Mouse (Mus musculus) heart, postnatal 0 days (tissue): ENCODE results near the gene Patl1.

ENCODE experiments used
- CTCF ChIP-seq: IDR thresholded peaks from 2 replicates; pipeline ENCODE4 v1.5.1; 2016; ENCODE audit warnings: antibody characterized with exemption, control low read depth, low read depth
- EP300 ChIP-seq: IDR thresholded peaks from 2 replicates; pipeline ENCODE4 v1.6.1; 2016; ENCODE audit warnings: antibody characterized with exemption, low read depth

DNA sequence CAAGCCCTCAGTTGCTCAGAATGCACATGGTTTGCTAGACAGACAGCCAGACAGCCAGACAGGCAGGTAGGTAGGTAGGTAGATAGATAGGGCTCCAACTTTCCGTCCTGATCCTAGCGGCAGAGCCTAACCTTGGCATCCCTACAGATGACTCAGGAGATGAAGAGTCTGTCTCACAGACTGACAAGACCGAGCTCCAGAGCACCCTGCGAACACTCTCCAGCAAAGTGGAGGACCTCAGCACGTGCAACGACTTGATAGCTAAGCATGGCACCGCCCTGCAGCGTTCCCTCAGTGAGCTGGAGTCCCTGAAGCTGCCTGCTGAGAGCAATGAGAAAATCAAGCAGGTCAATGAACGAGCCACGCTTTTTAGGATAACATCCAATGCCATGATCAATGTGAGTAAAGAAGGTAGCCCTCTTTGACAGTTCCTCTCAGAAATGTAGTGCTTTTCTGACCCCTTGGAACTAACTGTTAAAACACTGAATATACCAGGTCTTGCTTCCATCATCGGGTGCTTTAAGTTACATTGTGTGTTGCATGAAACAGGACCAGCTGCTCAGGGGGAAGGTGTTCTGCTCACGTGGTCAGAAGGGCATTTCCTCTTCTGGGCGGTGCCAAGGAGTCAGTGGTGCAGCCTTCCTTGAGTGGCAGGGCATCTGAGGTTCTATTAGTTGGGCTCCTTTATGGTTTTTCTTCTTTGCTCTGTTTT is 61.5 kb downstream of the Patl1 start:
- TF ChIP-seq CTCF (no peak), EP300 (no peak)
